In genomic region chr7:28955295-28955897, GRCm38 (mm10) we compare ENCODE assay signal across 11 mouse cellular contexts. TPM values are rescaled to one million over a fixed set of nuclear protein-coding genes. Genes with fewer than 3 reads are reported as not detected.
DNase-seq lines count a peak whose midpoint lies in the region; ATAC-seq lines count a peak whose summit lies in the region.
"Had no signal": no experiment of that assay in that cellular context is flagged by ENCODE, and none has a peak within 500 bp of the region (broad histone marks: within the 10 kb centered on the region; RNA-seq: fewer than 3 reads in every experiment).

No protein-coding gene starts in this region.

- H3K4me1 ChIP-seq in heart, embryonic 10.5 days: peaks cover 92% of the 10 kb centered on the region
- H3K4me1 ChIP-seq in lung, embryonic 15.5 days: peaks cover 96% of the 10 kb centered on the region
- peaks cover 68% of the 10 kb centered on the region for H3K4me1 ChIP-seq in hindbrain, embryonic 13.5 days (replicated peaks)
- peaks cover 67% of the 10 kb centered on the region for H3K4me1 ChIP-seq in neural tube, embryonic 15.5 days

- 0 out of 2 replicates have a peak, but pooled peaks have one; percentile 21 for ATAC-seq in lung, embryonic 15.5 days (ENCODE audit: borderline replicate concordance, extremely low read depth, low FRiP score, low TSS enrichment)
- ATAC-seq in hindbrain, embryonic 13.5 days (ENCODE audit: low FRiP score): no peak
- ATAC-seq in neural tube, embryonic 15.5 days (ENCODE audit: low FRiP score): no peak

- H3K4me2 ChIP-seq in lung, embryonic 15.5 days: 0 out of 2 replicates have a peak overlapping the region, but pooled peaks have one; percentile 2
- no peak overlapping the region for H3K4me2 ChIP-seq in hindbrain, embryonic 13.5 days
- H3K4me2 ChIP-seq in neural tube, embryonic 15.5 days: no peak overlapping the region

- H3K27ac ChIP-seq in heart, embryonic 10.5 days: peak overlapping the region; percentile 47; the same call in 1 of the 2 replicates
- H3K27ac ChIP-seq in lung, embryonic 15.5 days: peak overlapping the region; percentile 66
- H3K27ac ChIP-seq in hindbrain, embryonic 13.5 days: 0 out of 2 replicates have a peak overlapping the region, but pooled peaks have one; percentile 14
- H3K27ac ChIP-seq in neural tube, embryonic 15.5 days (replicated peaks): peak overlapping the region; percentile 49

- H3K9me3 ChIP-seq in heart, embryonic 10.5 days: no peaks in the 10 kb centered on the region
- H3K9me3 ChIP-seq in lung, embryonic 15.5 days: no peaks in the 10 kb centered on the region
- no peaks in the 10 kb centered on the region for H3K9me3 ChIP-seq in hindbrain, embryonic 13.5 days
- H3K9me3 ChIP-seq in neural tube, embryonic 15.5 days (replicated peaks): no peaks in the 10 kb centered on the region

- no peak overlapping the region for H3K9ac ChIP-seq in lung, embryonic 15.5 days
- no peak overlapping the region for H3K9ac ChIP-seq in hindbrain, embryonic 13.5 days
- H3K9ac ChIP-seq in neural tube, embryonic 15.5 days (replicated peaks): no peak overlapping the region

- no peak for DNase-seq in heart, embryonic 10.5 days (ENCODE audit: low spot score)
- no peak for DNase-seq in heart, postnatal 25 days (ENCODE audit: low spot score)
- no peak for DNase-seq in lung, postnatal 10 days
- DNase-seq in right cerebral cortex, postnatal 14 days: no peak
- DNase-seq in urinary bladder, postnatal 4 days (ENCODE audit: low spot score in 2 of 2): no peak
- DNase-seq: right cerebral cortex, adult 18-20 months; thymus, postnatal 4 days had no signal

- H3K36me3 ChIP-seq in heart, embryonic 10.5 days: peaks cover 18% of the 10 kb centered on the region
- H3K36me3 ChIP-seq in lung, embryonic 15.5 days: no peaks in the 10 kb centered on the region
- no peaks in the 10 kb centered on the region for H3K36me3 ChIP-seq in hindbrain, embryonic 13.5 days
- H3K36me3 ChIP-seq in neural tube, embryonic 15.5 days: 0 out of 2 replicates have a peak, but pooled peaks cover 1% of the 10 kb centered on the region

- 71% methylated on average over 5 of the region's 5 CpGs for WGBS in heart, embryonic 10.5 days
- 14% methylated on average over 5 of the region's 5 CpGs for whole genome bisulfite sequencing in lung, embryonic 15.5 days
- WGBS in hindbrain, embryonic 13.5 days: 55% methylated on average over 5 of the region's 5 CpGs
- WGBS in neural tube, embryonic 15.5 days: 51% methylated on average over 5 of the region's 5 CpGs

- intact Hi-C loops in heart, postnatal 25 days (cut with DNase I): loop anchor here (5.0 kb wide), 1 partner anchor 33 kb away; no protein-coding TSS in a partner anchor

- H3K4me3 ChIP-seq in heart, embryonic 10.5 days: no peak overlapping the region
- no peak overlapping the region for H3K4me3 ChIP-seq in lung, embryonic 15.5 days
- H3K4me3 ChIP-seq in hindbrain, embryonic 13.5 days: no peak overlapping the region
- no peak overlapping the region for H3K4me3 ChIP-seq in neural tube, embryonic 15.5 days (replicated peaks)

- H3K27me3 ChIP-seq in heart, embryonic 10.5 days (ENCODE audit: insufficient read depth, poor library complexity, severe bottlenecking): no peaks in the 10 kb centered on the region
- H3K27me3 ChIP-seq in lung, embryonic 15.5 days: no peaks in the 10 kb centered on the region
- H3K27me3 ChIP-seq in hindbrain, embryonic 13.5 days: no peaks in the 10 kb centered on the region
- no peaks in the 10 kb centered on the region for H3K27me3 ChIP-seq in neural tube, embryonic 15.5 days (replicated peaks)
- H3K27me3 ChIP-seq: CH12.LX had no signal

RNA-seq across cellular contexts. Expression of gene Actn4, which starts 6.7 kb away (rescaled TPM):
- 319 and 371 TPM in 2 replicates for polyA plus RNA-seq in heart, embryonic 10.5 days (2016; fragmentation: Nextera tagmentation; extraction: Ambion mirVana)
- 100 to 1,000 TPM in 1 of 2 experiments, 10 to 100 TPM in 1; 77.0 to 101 TPM for total RNA-seq in heart, postnatal 25 days (2021)
- polyA plus RNA-seq in lung, embryonic 15.5 days (2015; fragmentation: Nextera tagmentation; extraction: Ambion mirVana): 287 and 302 TPM in 2 replicates
- 136 and 138 TPM in 2 replicates for polyA plus RNA-seq in hindbrain, embryonic 13.5 days (2015; fragmentation: Nextera tagmentation; extraction: Ambion mirVana)
- 141 and 177 TPM in 2 replicates for polyA plus RNA-seq in neural tube, embryonic 15.5 days (2015; fragmentation: Nextera tagmentation; extraction: Ambion mirVana)

RNA-seq across cellular contexts. Expression of gene Eif3k, which starts 26.3 kb away (rescaled TPM):
- 289 and 329 TPM in 2 replicates for polyA plus RNA-seq in heart, embryonic 10.5 days (2016; fragmentation: Nextera tagmentation; extraction: Ambion mirVana)
- total RNA-seq in heart, postnatal 25 days (2021): 100 to 1,000 TPM; 148 to 164 TPM
- polyA plus RNA-seq in lung, embryonic 15.5 days (2015; fragmentation: Nextera tagmentation; extraction: Ambion mirVana): 360 and 364 TPM in 2 replicates
- 315 and 332 TPM in 2 replicates for polyA plus RNA-seq in hindbrain, embryonic 13.5 days (2015; fragmentation: Nextera tagmentation; extraction: Ambion mirVana)
- polyA plus RNA-seq in neural tube, embryonic 15.5 days (2015; fragmentation: Nextera tagmentation; extraction: Ambion mirVana): 306 and 324 TPM in 2 replicates

RNA-seq across cellular contexts. Expression of gene Map4k1, which starts 26.5 kb away (rescaled TPM):
- polyA plus RNA-seq in heart, embryonic 10.5 days (2016; fragmentation: Nextera tagmentation; extraction: Ambion mirVana): 9.9 and 14.3 TPM in 2 replicates
- 1 to 10 TPM in 1 of 2 experiments, under 1 TPM in 1; 0.44 to 1.3 TPM for total RNA-seq in heart, postnatal 25 days (2021)
- 7.4 and 9.8 TPM in 2 replicates for polyA plus RNA-seq in lung, embryonic 15.5 days (2015; fragmentation: Nextera tagmentation; extraction: Ambion mirVana)
- polyA plus RNA-seq in hindbrain, embryonic 13.5 days (2015; fragmentation: Nextera tagmentation; extraction: Ambion mirVana): 4.1 and 6.4 TPM in 2 replicates
- 10.3 and 19.2 TPM in 2 replicates for polyA plus RNA-seq in neural tube, embryonic 15.5 days (2015; fragmentation: Nextera tagmentation; extraction: Ambion mirVana)

Comparison
In these comparisons a context has a peak if more than half of its experiments do, and no peak if none do; other contexts are left out.
1. H3K27ac ChIP-seq: peak in every context shown above with its lines; median percentile 66 in lung, embryonic 15.5 days; 49 in neural tube, embryonic 15.5 days; 47 in heart, embryonic 10.5 days; 14 in hindbrain, embryonic 13.5 days.